Mouse (Mus musculus) bone marrow, adult 2 months (tissue): ENCODE results near the gene Mrln.

ENCODE experiments used
- CTCF ChIP-seq: fragments of 200-500 bp; IDR thresholded peaks from 2 replicates; pipeline ENCODE4 v1.5.1; 2011; ENCODE audit warnings: low read length, control low read depth; ENCODE audit not compliant: control insufficient read depth, insufficient read depth
- POLR2A ChIP-seq: fragments of 200-500 bp; IDR thresholded peaks from 2 replicates; pipeline ENCODE4 v1.6.1; 2011; ENCODE audit warnings: low read depth, mild to moderate bottlenecking, control low read depth, low read length, borderline replicate concordance; ENCODE audit not compliant: control insufficient read depth

- no peak for TF ChIP-seq CTCF
- no peak for TF ChIP-seq POLR2A
Measured at GRCm38 (mm10) chr10:70211281-70211680, 6.8 kb downstream of the Mrln start.
